Mouse (Mus musculus) thymus, postnatal 14 days (tissue): ENCODE results near the gene Dynlrb2.

ENCODE experiments used
- DNase-seq: peaks from one replicate; pipeline ENCODE4 v3.0.0; 2021

Dynlrb2 gene

GRCm38 (mm10) chr8:116504477-116505120, at the start of gene Dynlrb2:
Gene Dynlrb2 (plus strand): TSS chr8:116504974.
- peak; percentile 98 for DNase-seq

- DNase-seq = peak; percentile 19
These were observed 46.2 kb upstream of the Dynlrb2 start for GRCm38 (mm10) chr8:116458569-116458968.

- peak; percentile 46 for DNase-seq
These were observed 43.3 kb upstream of the Dynlrb2 start for GRCm38 (mm10) chr8:116461472-116461871.

- no peak for DNase-seq
These were observed 38.2 kb upstream of the Dynlrb2 start for GRCm38 (mm10) chr8:116466586-116466985.

- DNase-seq = no peak
These were observed 37.7 kb upstream of the Dynlrb2 start for GRCm38 (mm10) chr8:116467027-116467426.

- no peak for DNase-seq
These were observed 26.8 kb upstream of the Dynlrb2 start for GRCm38 (mm10) chr8:116477941-116478340.

- DNase-seq = peak; percentile 35
These were observed 26.1 kb upstream of the Dynlrb2 start for GRCm38 (mm10) chr8:116478681-116479080.

- peak; percentile 76 for DNase-seq
These were observed 23.9 kb upstream of the Dynlrb2 start for GRCm38 (mm10) chr8:116480894-116481293.

GRCm38 (mm10) chr8:116482738-116483137, 22.0 kb upstream of the Dynlrb2 start:
- no peak for DNase-seq

GRCm38 (mm10) chr8:116484087-116484486, 20.7 kb upstream of the Dynlrb2 start:
- DNase-seq = peak; percentile 46

GRCm38 (mm10) chr8:116488546-116488945, 16.2 kb upstream of the Dynlrb2 start:
- peak; percentile 68 for DNase-seq

GRCm38 (mm10) chr8:116500057-116500809, 4.5 kb upstream of the Dynlrb2 start:
- no peak for DNase-seq

- DNase-seq = no peak
These were observed 3.9 kb downstream of the Dynlrb2 start for GRCm38 (mm10) chr8:116508721-116509120.

- no peak for DNase-seq
These were observed 4.5 kb downstream of the Dynlrb2 start for GRCm38 (mm10) chr8:116509247-116509646.

GRCm38 (mm10) chr8:116519676-116520075, 14.9 kb downstream of the Dynlrb2 start:
- no peak for DNase-seq

- DNase-seq = no peak
These were observed 16.4 kb downstream of the Dynlrb2 start for GRCm38 (mm10) chr8:116521208-116521607.

GRCm38 (mm10) chr8:116521641-116522040, 16.9 kb downstream of the Dynlrb2 start:
- DNase-seq = no peak

GRCm38 (mm10) chr8:116522104-116522767, 17.5 kb downstream of the Dynlrb2 start:
- DNase-seq = no peak

GRCm38 (mm10) chr8:116524915-116525314, 20.1 kb downstream of the Dynlrb2 start:
- no peak for DNase-seq

GRCm38 (mm10) chr8:116528736-116529135, 24.0 kb downstream of the Dynlrb2 start:
- DNase-seq = no peak

GRCm38 (mm10) chr8:116533081-116533480, 28.3 kb downstream of the Dynlrb2 start:
- DNase-seq = peak; percentile 12

GRCm38 (mm10) chr8:116536786-116537185, 32.0 kb downstream of the Dynlrb2 start:
- DNase-seq = peak; percentile 21

- DNase-seq = no peak
These were observed 34.0 kb downstream of the Dynlrb2 start for GRCm38 (mm10) chr8:116538763-116539162.

GRCm38 (mm10) chr8:116540136-116540535, 35.4 kb downstream of the Dynlrb2 start:
- no peak for DNase-seq
